Mouse (Mus musculus): Measurements from ENCODE around the gene Timeless. TPM values are rescaled to one million over a fixed set of nuclear protein-coding genes. Genes with fewer than 3 reads are reported as not detected.
"Not testable (repeated sequence)": the region's sequence is repeated elsewhere in the genome, so short reads cannot be mapped to it uniquely, and the experiment has no call there.

Gene Timeless
- polyA plus RNA-seq (2016; fragmentation: Nextera tagmentation; extraction: Ambion mirVana): 54.9 and 58.4 TPM in 2 replicates

GRCm38 (mm10) chr10:128231697-128232419 lies at the start of gene Timeless:
Gene Timeless (plus strand): TSS chr10:128232065.
- Histone ChIP-seq H3K27ac (replicated peaks) (peak within 1 kb of the TSS; percentile 92), H3K4me3 (peak within 1 kb of the TSS; percentile 77), H3K27me3 (no peaks in the 10 kb centered on the region), H3K9ac (replicated peaks) (peak within 1 kb of the TSS; percentile 63), H3K4me1 (peaks cover 20% of the 10 kb centered on the region), H3K9me3 (no peaks in the 10 kb centered on the region), H3K4me2 (replicated peaks) (peak within 1 kb of the TSS; percentile 57), H3K36me3 (no peaks in the 10 kb centered on the region)
- WGBS: under 1% methylated on average over 56 of the region's 58 CpGs
- peak; percentile 92 for ATAC-seq (ENCODE audit: low FRiP score, low read depth)

- H3K4me3 ChIP-seq: no peak overlapping the region
- no peak overlapping the region for H3K9ac ChIP-seq (replicated peaks)
- 91% methylated on average over 2 of the region's 2 CpGs for WGBS
- peaks cover 4% of the 10 kb centered on the region; the same call in 1 of the 2 replicates for H3K4me1 ChIP-seq
- no peaks in the 10 kb centered on the region for H3K36me3 ChIP-seq
- ATAC-seq (ENCODE audit: low FRiP score, low read depth): no peak
- no peaks in the 10 kb centered on the region for H3K9me3 ChIP-seq
- H3K4me2 ChIP-seq (replicated peaks): no peak overlapping the region
- no peak overlapping the region for H3K27ac ChIP-seq (replicated peaks)
- H3K27me3 ChIP-seq: no peaks in the 10 kb centered on the region
These were observed 47.6 kb upstream of the Timeless start for GRCm38 (mm10) chr10:128184296-128184695.

- ATAC-seq (ENCODE audit: low FRiP score, low read depth): no peak
- H3K4me3 ChIP-seq: no peak overlapping the region
- no peaks in the 10 kb centered on the region for H3K36me3 ChIP-seq
- no peak overlapping the region for H3K9ac ChIP-seq (replicated peaks)
- H3K4me1 ChIP-seq: no peaks in the 10 kb centered on the region
- WGBS: 79% methylated on average over 6 of the region's 6 CpGs
- peaks cover under 1% of the 10 kb centered on the region; the same call in 1 of the 2 replicates for H3K27me3 ChIP-seq
- no peak overlapping the region for H3K27ac ChIP-seq (replicated peaks)
- H3K4me2 ChIP-seq (replicated peaks): no peak overlapping the region
- H3K9me3 ChIP-seq: no peaks in the 10 kb centered on the region
These were observed 46.5 kb upstream of the Timeless start for GRCm38 (mm10) chr10:128185277-128185940.

GRCm38 (mm10) chr10:128185959-128186358 lies 45.9 kb upstream of the Timeless start:
- Histone ChIP-seq H3K4me2 (replicated peaks) (no peak overlapping the region), H3K4me3 (no peak overlapping the region), H3K27ac (replicated peaks) (no peak overlapping the region), H3K9ac (replicated peaks) (no peak overlapping the region), H3K4me1 (no peaks in the 10 kb centered on the region), H3K27me3 (peaks cover 4% of the 10 kb centered on the region; the same call in 1 of the 2 replicates), H3K9me3 (no peaks in the 10 kb centered on the region), H3K36me3 (no peaks in the 10 kb centered on the region)
- 54% methylated on average over 2 of the region's 2 CpGs for WGBS
- no peak; the same call in 1 of the 2 replicates for ATAC-seq (ENCODE audit: low FRiP score, low read depth)

GRCm38 (mm10) chr10:128187181-128187605 lies 44.7 kb upstream of the Timeless start:
- ATAC-seq (ENCODE audit: low FRiP score, low read depth): no peak
- H3K9me3 ChIP-seq: no peaks in the 10 kb centered on the region
- H3K36me3 ChIP-seq: no peaks in the 10 kb centered on the region
- H3K4me1 ChIP-seq: no peaks in the 10 kb centered on the region
- no peak overlapping the region for H3K9ac ChIP-seq (replicated peaks)
- no peak overlapping the region for H3K27ac ChIP-seq (replicated peaks)
- H3K4me3 ChIP-seq: no peak overlapping the region
- H3K4me2 ChIP-seq (replicated peaks): no peak overlapping the region
- 68% methylated on average over 5 of the region's 5 CpGs for WGBS
- H3K27me3 ChIP-seq: peaks cover 4% of the 10 kb centered on the region; the same call in 1 of the 2 replicates

- H3K4me3 ChIP-seq: no peak overlapping the region
- no peaks in the 10 kb centered on the region for H3K36me3 ChIP-seq
- H3K27me3 ChIP-seq: peaks cover 9% of the 10 kb centered on the region
- no peak overlapping the region for H3K27ac ChIP-seq (replicated peaks)
- no peak overlapping the region for H3K9ac ChIP-seq (replicated peaks)
- 49% methylated on average over 2 of the region's 2 CpGs for WGBS
- no peak overlapping the region for H3K4me2 ChIP-seq (replicated peaks)
- H3K4me1 ChIP-seq: no peaks in the 10 kb centered on the region
- ATAC-seq (ENCODE audit: low FRiP score, low read depth): no peak
- no peaks in the 10 kb centered on the region for H3K9me3 ChIP-seq
These were observed 43.5 kb upstream of the Timeless start for GRCm38 (mm10) chr10:128188242-128188877.

- WGBS: 83% methylated on average over 2 of the region's 2 CpGs
These were observed 40.4 kb upstream of the Timeless start for GRCm38 (mm10) chr10:128191472-128191871.

GRCm38 (mm10) chr10:128192030-128192766 lies 39.7 kb upstream of the Timeless start:
- not testable (repeated sequence) for ATAC-seq (ENCODE audit: low FRiP score, low read depth); H3K9me3 ChIP-seq; H3K4me2 ChIP-seq (replicated peaks); H3K36me3 ChIP-seq; H3K9ac ChIP-seq (replicated peaks); H3K4me3 ChIP-seq; H3K27ac ChIP-seq (replicated peaks)
- Histone ChIP-seq H3K27me3 (peaks cover 38% of the 10 kb centered on the region), H3K4me1 (peaks cover 17% of the 10 kb centered on the region)
- WGBS: 89% methylated on average over 3 of the region's 3 CpGs

More at GRCm38 (mm10) chr10:128191472-128191871, 40.4 kb upstream of the Timeless start:
- no peaks in the 10 kb centered on the region for H3K9me3 ChIP-seq
- no peak overlapping the region for H3K4me2 ChIP-seq (replicated peaks)
- H3K4me1 ChIP-seq: peaks cover 17% of the 10 kb centered on the region
- H3K4me3 ChIP-seq: no peak overlapping the region
- H3K36me3 ChIP-seq: no peaks in the 10 kb centered on the region
- peaks cover 31% of the 10 kb centered on the region for H3K27me3 ChIP-seq
- no peak for ATAC-seq (ENCODE audit: low FRiP score, low read depth)
- no peak overlapping the region for H3K27ac ChIP-seq (replicated peaks)
- H3K9ac ChIP-seq (replicated peaks): no peak overlapping the region

- Histone ChIP-seq H3K27ac (replicated peaks) (no peak overlapping the region), H3K9me3 (no peaks in the 10 kb centered on the region), H3K4me1 (peaks cover 17% of the 10 kb centered on the region), H3K9ac (replicated peaks) (no peak overlapping the region), H3K4me2 (replicated peaks) (no peak overlapping the region), H3K4me3 (no peak overlapping the region), H3K36me3 (no peaks in the 10 kb centered on the region), H3K27me3 (peaks cover 38% of the 10 kb centered on the region)
- 90% methylated on average over 6 of the region's 6 CpGs for WGBS
- no peak for ATAC-seq (ENCODE audit: low FRiP score, low read depth)
These were observed 38.8 kb upstream of the Timeless start for GRCm38 (mm10) chr10:128193113-128193512.

- no peaks in the 10 kb centered on the region for H3K9me3 ChIP-seq
- peak within 1 kb of the TSS; percentile 97 for H3K4me2 ChIP-seq (replicated peaks)
- peak within 1 kb of the TSS; percentile 71 for H3K4me3 ChIP-seq
- WGBS: 1% methylated on average over 46 of the region's 46 CpGs
- peak within 1 kb of the TSS; percentile 47 for H3K27ac ChIP-seq (replicated peaks)
- H3K36me3 ChIP-seq: no peaks in the 10 kb centered on the region
- peaks cover 38% of the 10 kb centered on the region for H3K27me3 ChIP-seq
- ATAC-seq (ENCODE audit: low FRiP score, low read depth): peak; percentile 98
- H3K9ac ChIP-seq (replicated peaks): peak within 1 kb of the TSS; percentile 79
- peaks cover 17% of the 10 kb centered on the region for H3K4me1 ChIP-seq
These were observed 37.8 kb upstream of the Timeless start, which contains the start of gene Gls2 for GRCm38 (mm10) chr10:128194024-128194550. Gene Gls2 (plus strand): TSS chr10:128194457.

All from midbrain, embryonic 12.5 days (tissue).